Mouse (Mus musculus) kidney, adult 2 months (tissue): Measurements from ENCODE around the gene Spin1.

Experiments used
- CTCF ChIP-seq: fragments of 200-500 bp; conservative IDR thresholded peaks from 2 replicates; pipeline ENCODE4 v1.5.1; 2011; ENCODE audit warnings: low read depth, mild to moderate bottlenecking, control low read depth, low read length, moderate library complexity, mixed read lengths; ENCODE audit not compliant: insufficient read depth, insufficient read length
- POLR2A ChIP-seq: fragments of 200-500 bp; IDR thresholded peaks from one replicate; pipeline ENCODE4 v1.6.1; 2011; ENCODE audit warnings: low read depth, low read length, control low read depth

- TF ChIP-seq POLR2A (no peak), CTCF (no peak)
Observed at GRCm38 (mm10) chr13:51121966-51122365, 21.3 kb downstream of the Spin1 start.
